Mouse (Mus musculus) C2C12 (cell line): ENCODE results near the gene Vcam1.

Experiments
- CEBPB ChIP-seq: IDR thresholded peaks from one replicate; pipeline ENCODE4 v1.6.1; 2011; ENCODE audit warnings: low read depth, mild to moderate bottlenecking, control low read depth, moderate library complexity
- CTCF ChIP-seq: IDR thresholded peaks from one replicate; pipeline ENCODE4 v1.5.1; 2011; ENCODE audit not compliant: control insufficient read depth, insufficient read depth, insufficient read length
- MAX ChIP-seq: IDR thresholded peaks from one replicate; pipeline ENCODE4 v1.6.1; 2011; ENCODE audit warnings: mild to moderate bottlenecking, control low read depth
- MYOD1 ChIP-seq: IDR thresholded peaks from one replicate; pipeline ENCODE4 v1.6.1; 2011; ENCODE audit warnings: low read depth; ENCODE audit not compliant: control insufficient read depth, insufficient read length
- MYOG ChIP-seq: IDR thresholded peaks from one replicate; pipeline ENCODE4 v1.6.1; 2011; ENCODE audit not compliant: control insufficient read depth, insufficient read length; ENCODE audit errors: extremely low read depth
- USF1 ChIP-seq: IDR thresholded peaks from one replicate; pipeline ENCODE4 v1.6.1; 2011; ENCODE audit warnings: low read depth, mild to moderate bottlenecking, control low read depth, moderate library complexity

DNA sequence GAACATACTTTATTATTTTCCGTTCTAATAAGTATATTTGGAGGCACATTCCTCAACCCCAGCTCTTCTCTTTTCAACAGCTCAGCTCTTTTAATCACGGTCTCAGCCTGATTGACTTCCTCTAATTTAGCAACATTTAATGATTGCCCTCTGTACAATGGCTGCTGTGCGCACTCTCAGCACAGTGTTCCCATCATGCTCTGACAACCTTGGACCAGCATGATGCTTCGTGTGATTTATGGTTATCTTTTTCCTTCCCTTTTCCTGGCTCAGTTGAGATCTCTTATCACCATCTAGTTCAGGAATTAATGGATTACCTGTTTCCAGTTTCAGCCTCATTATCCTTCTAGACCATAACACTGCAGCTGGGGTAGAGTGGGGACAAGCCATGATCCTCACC lies 34.2 kb downstream of the Vcam1 start:
- TF ChIP-seq MYOD1 = no peak
- TF ChIP-seq MYOG = no peak
- no peak for TF ChIP-seq CTCF
- TF ChIP-seq MAX = no peak
- no peak for TF ChIP-seq USF1
- no peak for TF ChIP-seq CEBPB
